Mouse (Mus musculus) stomach, embryonic 16.5 days (tissue): ENCODE data around the gene Parp11. TPM values are rescaled to one million over a fixed set of nuclear protein-coding genes. Genes with fewer than 3 reads are reported as not detected.
A peak's percentile ranks its signal among the peaks of the same experiment; 100 is the strongest.

Experiments
- ATAC-seq: fragments of 200-750 bp; cut with Nextera tagmentation; 2 replicates; pipeline ENCODE4 v1.8.0; 2017; ENCODE audit warnings: moderate number of reproducible peaks, moderate TSS enrichment; ENCODE audit not compliant: insufficient read depth, low FRiP score
- H3K27ac ChIP-seq: fragments of 300-500 bp; sonication (generic); 2 replicates; pipeline ENCODE4 v1.5.1; 2014; ENCODE audit warnings: low read length
- H3K27me3 ChIP-seq: fragments of 300-500 bp; sonication (generic); 2 replicates; pipeline ENCODE4 v1.6.1; 2014; ENCODE audit warnings: low read length, control low read depth, mixed read lengths; ENCODE audit not compliant: control insufficient read depth, insufficient read depth
- H3K36me3 ChIP-seq: fragments of 300-500 bp; sonication (generic); 2 replicates; pipeline ENCODE4 v1.6.1; 2014; ENCODE audit warnings: low read length; ENCODE audit not compliant: control insufficient read depth, insufficient read depth
- H3K4me1 ChIP-seq: fragments of 300-500 bp; sonication (generic); 2 replicates; pipeline ENCODE4 v1.6.1; 2014; ENCODE audit warnings: low read length, control low read depth, mixed read lengths; ENCODE audit not compliant: control insufficient read depth, insufficient read depth
- H3K4me2 ChIP-seq: fragments of 300-500 bp; sonication (generic); 2 replicates; pipeline ENCODE4 v1.6.1; 2014; ENCODE audit warnings: low read depth, low read length, mixed read lengths
- H3K4me3 ChIP-seq: fragments of 300-500 bp; sonication (generic); replicated peaks from 2 replicates; pipeline ENCODE4 v1.5.1; 2014; ENCODE audit warnings: mild to moderate bottlenecking, low read length
- H3K9ac ChIP-seq: fragments of 300-500 bp; sonication (generic); 2 replicates; pipeline ENCODE4 v1.6.1; 2014; ENCODE audit warnings: low read length
- H3K9me3 ChIP-seq: fragments of 300-500 bp; sonication (generic); replicated peaks from 2 replicates; pipeline ENCODE4 v1.6.1; 2016; ENCODE audit warnings: low read length, control low read depth; ENCODE audit not compliant: control insufficient read depth
- WGBS: fragments of 180-500 bp; shearing (Covaris S2); extraction: QIAGEN DNeasy Blood & Tissue Kit; methylation state at CpG from one replicate; pipeline ENCODE4 v1.1.7; 2014; 5-methylcytosine and 5-hydroxymethylcytosine counted together
- polyA plus RNA-seq: library from polyadenylated mRNA; unstranded; fragments of >200 nt; fragmentation: Nextera tagmentation; extraction: Ambion mirVana; gene quantifications from 2 replicates; pipeline ENCODE4 v1.2.1, GENCODE M21; 2015

Gene Parp11
- polyA plus RNA-seq, 1 experiment from 2014 or later, result 21.8 TPM

DNA sequence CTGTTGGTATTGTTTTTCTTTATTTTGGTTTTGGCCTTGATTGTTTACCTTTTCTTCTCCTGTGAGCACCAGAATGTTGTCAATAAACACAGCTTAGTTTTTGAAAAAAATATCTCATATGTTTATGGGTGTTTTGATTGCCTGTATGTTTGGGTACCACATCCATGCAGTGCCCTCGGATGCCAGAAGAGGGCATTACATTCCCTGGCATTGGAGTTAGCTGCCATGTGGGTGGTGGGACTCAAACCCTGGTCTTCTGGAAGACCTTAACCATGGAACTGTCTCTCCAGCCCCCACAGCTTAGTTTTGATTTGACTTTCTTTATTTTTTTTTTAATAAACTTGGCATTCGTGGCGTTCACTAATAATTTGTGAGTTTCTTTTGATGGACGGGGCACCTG lies 8.8 kb downstream of the Parp11 start:
- H3K36me3 ChIP-seq, result no peaks in the 10 kb centered on the region
- H3K4me1 ChIP-seq, result no peaks in the 10 kb centered on the region
- no peak overlapping the region for H3K4me2 ChIP-seq
- no peaks in the 10 kb centered on the region for H3K9me3 ChIP-seq
- 93% methylated on average over 4 of the region's 4 CpGs for WGBS
- H3K27me3 ChIP-seq, result no peaks in the 10 kb centered on the region
- H3K9ac ChIP-seq, result no peak overlapping the region
- no peak overlapping the region for H3K4me3 ChIP-seq
- no peak overlapping the region for H3K27ac ChIP-seq
- ATAC-seq, result no peak

- Histone ChIP-seq H3K27me3 (no peaks in the 10 kb centered on the region), H3K4me3 (no peak overlapping the region), H3K9ac (no peak overlapping the region), H3K27ac (no peak overlapping the region), H3K9me3 (no peaks in the 10 kb centered on the region), H3K4me2 (no peak overlapping the region), H3K36me3 (no peaks in the 10 kb centered on the region), H3K4me1 (no peaks in the 10 kb centered on the region)
- WGBS, result 98% methylated on average over 2 of the region's 2 CpGs
- ATAC-seq, result no peak
These were observed 10.1 kb downstream of the Parp11 start for GRCm38 (mm10) chr6:127456769-127457168.

DNA sequence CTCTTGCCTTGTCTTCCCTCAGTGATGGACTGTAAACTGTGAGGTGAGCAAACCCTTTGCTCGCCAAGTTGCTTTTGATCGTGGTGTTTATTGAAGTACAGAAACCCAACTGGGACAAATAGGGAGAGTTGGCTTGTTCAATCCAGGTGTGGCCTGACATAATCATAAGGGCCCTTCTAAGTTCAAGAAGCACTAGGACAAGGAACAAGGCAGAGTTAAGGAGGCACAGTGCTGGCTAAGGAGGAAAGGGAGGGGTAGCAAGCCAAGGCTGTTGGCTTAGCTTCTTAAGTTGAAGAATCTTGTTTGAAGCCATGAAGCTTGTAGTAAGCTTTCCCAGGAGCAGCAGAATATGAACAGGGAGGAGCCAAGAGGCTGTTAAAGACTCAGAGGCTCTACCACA lies 13.1 kb downstream of the Parp11 start:
- H3K27me3 ChIP-seq, result no peaks in the 10 kb centered on the region
- no peak overlapping the region for H3K4me3 ChIP-seq
- no peaks in the 10 kb centered on the region for H3K9me3 ChIP-seq
- H3K9ac ChIP-seq, result no peak overlapping the region
- no peak for ATAC-seq
- 89% methylated on average over 2 of the region's 2 CpGs for WGBS
- H3K4me1 ChIP-seq, result no peaks in the 10 kb centered on the region
- H3K4me2 ChIP-seq, result no peak overlapping the region
- H3K36me3 ChIP-seq, result no peaks in the 10 kb centered on the region
- no peak overlapping the region for H3K27ac ChIP-seq

DNA sequence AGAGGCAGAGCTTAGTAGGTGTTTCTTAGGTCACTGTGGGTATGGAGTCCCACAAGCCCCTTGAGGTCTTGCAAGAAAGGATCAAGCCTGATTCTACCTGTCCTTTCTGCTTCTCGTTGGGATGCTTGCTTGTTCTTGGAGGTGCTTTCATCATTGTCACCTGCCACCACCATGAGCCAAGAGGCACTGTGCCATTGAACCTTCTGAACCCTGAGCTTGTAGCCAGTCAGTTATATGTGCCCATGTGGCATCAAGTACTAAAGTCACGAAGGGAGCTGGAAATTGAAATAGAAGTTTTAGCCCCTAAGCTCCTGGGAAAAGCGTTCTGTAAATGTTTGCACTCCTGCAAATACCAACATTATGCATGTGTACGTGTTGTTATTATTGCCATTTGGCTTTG lies 14.9 kb downstream of the Parp11 start:
- H3K4me3 ChIP-seq, result no peak overlapping the region
- no peaks in the 10 kb centered on the region for H3K9me3 ChIP-seq
- H3K27ac ChIP-seq, result no peak overlapping the region
- no peak overlapping the region for H3K4me2 ChIP-seq
- no peak overlapping the region for H3K9ac ChIP-seq
- H3K27me3 ChIP-seq, result no peaks in the 10 kb centered on the region
- no peaks in the 10 kb centered on the region for H3K4me1 ChIP-seq
- H3K36me3 ChIP-seq, result no peaks in the 10 kb centered on the region
- WGBS, result 81% methylated on average over 4 of the region's 4 CpGs
- ATAC-seq, result no peak

DNA sequence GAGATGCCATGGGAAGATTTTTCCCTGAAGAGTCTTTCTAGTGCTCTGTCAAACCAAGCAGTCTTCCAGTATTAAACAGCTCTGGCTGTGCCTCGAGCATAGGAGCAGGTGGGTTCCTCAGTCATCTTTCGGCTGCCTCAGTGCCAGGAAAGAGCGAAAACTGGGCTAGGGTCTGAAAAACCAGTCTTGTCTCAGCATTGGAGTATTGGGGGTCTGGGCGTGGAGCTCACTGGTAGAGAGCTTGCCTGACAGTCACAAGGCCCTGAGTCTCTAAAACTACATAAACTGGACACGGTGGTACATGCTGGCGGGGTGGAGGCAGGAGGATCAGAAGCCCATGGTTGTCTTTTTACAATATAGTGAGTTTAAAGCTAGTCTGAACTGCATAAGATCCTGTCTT lies 15.6 kb downstream of the Parp11 start:
- H3K9ac ChIP-seq, result no peak overlapping the region
- H3K9me3 ChIP-seq, result no peaks in the 10 kb centered on the region
- no peak overlapping the region for H3K4me3 ChIP-seq
- H3K4me2 ChIP-seq, result no peak overlapping the region
- 90% methylated on average over 6 of the region's 6 CpGs for whole genome bisulfite sequencing
- no peak overlapping the region for H3K27ac ChIP-seq
- no peaks in the 10 kb centered on the region for H3K4me1 ChIP-seq
- no peaks in the 10 kb centered on the region for H3K27me3 ChIP-seq
- no peak for ATAC-seq
- no peaks in the 10 kb centered on the region for H3K36me3 ChIP-seq

DNA sequence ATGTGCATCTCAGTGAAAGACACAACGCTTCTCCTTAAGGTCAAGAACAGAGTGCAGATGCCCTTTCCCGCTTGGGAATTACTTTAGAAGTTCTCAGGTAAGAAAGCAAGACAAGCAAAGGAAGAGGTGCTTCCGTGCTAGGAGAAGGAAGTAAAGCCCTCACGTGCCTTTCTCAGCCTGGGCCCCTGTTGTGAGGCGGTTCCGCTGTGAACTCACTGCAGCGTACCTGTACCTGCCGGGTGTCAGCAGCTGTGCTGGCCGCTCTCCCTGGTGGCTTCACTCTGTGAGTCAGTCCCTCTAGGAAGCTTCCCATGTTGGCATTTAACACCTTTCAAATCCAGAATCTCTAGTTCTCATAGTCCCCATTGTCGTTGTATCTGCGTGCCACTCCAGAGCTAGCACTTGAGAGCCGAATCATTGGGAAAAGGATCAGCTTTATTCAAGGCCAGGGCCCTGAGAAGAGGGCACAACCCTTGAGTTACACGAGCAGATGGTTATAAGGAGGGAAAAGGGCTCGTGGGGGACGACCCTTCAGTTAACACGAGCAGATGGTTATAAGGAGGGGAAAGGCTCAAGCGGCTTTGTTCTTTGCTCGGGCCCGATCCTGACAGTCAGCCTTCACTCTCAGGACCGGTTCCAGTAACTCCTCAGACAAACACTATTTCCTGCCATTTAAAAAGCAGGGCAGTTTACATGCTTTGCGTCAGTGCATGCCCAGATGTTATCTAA lies 16.8 kb downstream of the Parp11 start:
- H3K9me3 ChIP-seq, result no peaks in the 10 kb centered on the region
- 59% methylated on average over 21 of the region's 21 CpGs for WGBS
- ATAC-seq, result 0 out of 2 replicates have a peak, but pooled peaks have one; percentile 58

DNA sequence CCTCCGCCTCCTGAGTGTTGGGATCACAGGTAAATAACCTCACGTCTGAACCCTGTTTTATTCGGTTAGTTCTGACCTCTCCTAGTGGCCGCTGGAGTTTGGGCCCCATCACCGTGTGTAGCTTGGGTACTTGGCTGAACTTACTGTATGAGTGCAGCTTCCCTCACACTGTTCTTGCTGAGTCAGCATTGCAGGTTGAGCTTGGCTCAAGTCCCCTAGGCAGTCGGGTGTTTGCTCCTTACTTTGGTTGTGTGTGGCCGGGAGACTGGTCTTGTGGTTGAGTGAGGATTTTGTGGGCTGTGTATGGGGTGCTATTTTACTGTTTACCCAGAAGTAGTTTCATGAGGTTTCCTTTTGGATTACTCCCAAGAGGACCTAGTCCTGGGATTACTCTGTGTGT lies 17.9 kb downstream of the Parp11 start:
- Histone ChIP-seq H3K4me1 (no peaks in the 10 kb centered on the region), H3K4me2 (no peak overlapping the region), H3K27me3 (no peaks in the 10 kb centered on the region), H3K9ac (no peak overlapping the region), H3K27ac (no peak overlapping the region), H3K9me3 (no peaks in the 10 kb centered on the region), H3K4me3 (no peak overlapping the region), H3K36me3 (no peaks in the 10 kb centered on the region)
- WGBS, result 79% methylated on average over 7 of the region's 7 CpGs
- ATAC-seq, result no peak

More for the DNA sequence above, 16.8 kb downstream of the Parp11 start:
- no peak overlapping the region for H3K9ac ChIP-seq
- H3K4me3 ChIP-seq, result no peak overlapping the region
- H3K27ac ChIP-seq, result no peak overlapping the region
- H3K27me3 ChIP-seq, result no peaks in the 10 kb centered on the region
- H3K36me3 ChIP-seq, result no peaks in the 10 kb centered on the region
- no peaks in the 10 kb centered on the region for H3K4me1 ChIP-seq
- no peak overlapping the region for H3K4me2 ChIP-seq

DNA sequence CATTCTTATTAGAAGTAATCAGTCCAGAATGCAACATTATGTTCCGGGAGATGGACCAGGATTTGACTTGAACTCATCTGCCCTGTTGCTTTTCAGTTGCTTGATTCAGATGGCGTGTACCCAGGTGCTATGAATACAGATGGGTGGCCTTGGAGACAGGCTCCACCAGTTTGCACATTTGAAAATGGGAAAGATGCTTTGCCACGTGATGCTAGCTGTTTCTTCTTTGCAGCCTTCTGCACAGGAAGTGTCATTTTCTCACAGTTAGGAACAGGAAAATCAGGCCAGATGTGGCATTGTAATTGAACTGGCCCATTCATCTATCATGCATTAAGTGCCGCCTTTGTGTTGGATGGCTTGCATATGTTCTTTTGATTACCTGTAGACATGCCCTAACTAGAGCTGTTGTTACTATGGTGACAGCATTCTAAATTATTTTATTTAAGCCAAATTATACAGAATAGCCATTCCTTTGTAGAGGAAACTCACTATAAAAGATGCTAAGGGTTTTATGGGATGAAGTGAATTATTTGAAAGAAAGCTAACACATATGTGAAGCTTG lies 20.2 kb downstream of the Parp11 start:
- no peak for ATAC-seq
- no peak overlapping the region for H3K4me3 ChIP-seq
- H3K27me3 ChIP-seq, result no peaks in the 10 kb centered on the region
- H3K4me2 ChIP-seq, result no peak overlapping the region
- no peak overlapping the region; the same call in 1 of the 2 replicates for H3K27ac ChIP-seq
- H3K36me3 ChIP-seq, result no peaks in the 10 kb centered on the region
- 63% methylated on average over 4 of the region's 4 CpGs for WGBS
- H3K4me1 ChIP-seq, result no peaks in the 10 kb centered on the region
- H3K9me3 ChIP-seq, result no peaks in the 10 kb centered on the region
- no peak overlapping the region for H3K9ac ChIP-seq

GRCm38 (mm10) chr6:127472078-127472477 lies 25.4 kb downstream of the Parp11 start:
- Histone ChIP-seq H3K4me3 (no peak overlapping the region), H3K4me2 (no peak overlapping the region), H3K27me3 (no peaks in the 10 kb centered on the region), H3K9me3 (no peaks in the 10 kb centered on the region), H3K36me3 (peaks cover 3% of the 10 kb centered on the region; the same call in 1 of the 2 replicates), H3K9ac (no peak overlapping the region), H3K4me1 (no peaks in the 10 kb centered on the region), H3K27ac (no peak overlapping the region)
- 73% methylated on average over 4 of the region's 4 CpGs for WGBS
- no peak for ATAC-seq
